Mouse (Mus musculus) adrenal gland, adult 18-20 months (tissue): ENCODE data around the gene Sprr1a. TPM values are rescaled to one million over a fixed set of nuclear protein-coding genes. Genes with fewer than 3 reads are reported as not detected.
A peak's percentile ranks its signal among the peaks of the same experiment; 100 is the strongest.
"Not testable (repeated sequence)": the region's sequence is repeated elsewhere in the genome, so short reads cannot be mapped to it uniquely, and the experiment has no call there.

ENCODE experiments used
- DNase-seq, 2 experiments: peaks; one replicate each; pipeline ENCODE4 v3.0.0; 2021 to 2022; ENCODE audit warnings: low spot score in 2 of 2
- long read RNA-seq, 2 experiments: library from polyadenylated mRNA; stranded (forward); transcript quantifications; one replicate each; pipeline ENCODE4 v2.0.0; 2021
- total RNA-seq, 2 experiments: library from RNA; stranded (reverse); gene quantifications; 1 replicate in 1 of 2; 2 replicates in 1 of 2; pipeline ENCODE4 v1.2.3; 2021

Gene Sprr1a
- total RNA-seq: not detected
- long read RNA-seq, experiment 1: 0 reads
- long read RNA-seq, experiment 2: 0 reads

- DNase-seq: no peak
Observed at GRCm38 (mm10) chr3:92485863-92486262, at the start of gene Sprr1a. Gene Sprr1a, minus strand, starts transcription at chr3:92485895.

DNA sequence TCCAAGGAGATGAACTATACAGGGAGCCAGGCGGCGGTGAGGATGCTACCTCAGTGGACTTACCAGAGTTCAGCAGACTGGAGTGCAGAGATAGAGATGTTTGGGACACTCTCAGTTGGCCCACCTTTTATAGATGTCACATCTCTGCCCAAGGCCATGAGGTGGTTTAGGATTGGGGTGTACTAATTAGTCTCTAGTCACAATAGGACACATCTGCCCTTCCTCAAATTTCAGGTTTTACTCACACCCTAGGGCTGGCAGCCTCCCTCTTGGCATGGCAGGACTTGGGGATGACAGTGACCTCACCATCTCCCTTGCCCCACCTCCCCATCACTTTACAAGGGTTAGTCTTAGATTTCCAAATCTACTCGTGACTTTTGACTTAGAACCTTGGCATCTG, 48.7 kb upstream of the Sprr1a start, which contains the start of gene 2310046K23Rik:
2310046K23Rik (minus strand) TSS at position 101 of the 400 bp plus-strand sequence.
- DNase-seq: no peak

DNA sequence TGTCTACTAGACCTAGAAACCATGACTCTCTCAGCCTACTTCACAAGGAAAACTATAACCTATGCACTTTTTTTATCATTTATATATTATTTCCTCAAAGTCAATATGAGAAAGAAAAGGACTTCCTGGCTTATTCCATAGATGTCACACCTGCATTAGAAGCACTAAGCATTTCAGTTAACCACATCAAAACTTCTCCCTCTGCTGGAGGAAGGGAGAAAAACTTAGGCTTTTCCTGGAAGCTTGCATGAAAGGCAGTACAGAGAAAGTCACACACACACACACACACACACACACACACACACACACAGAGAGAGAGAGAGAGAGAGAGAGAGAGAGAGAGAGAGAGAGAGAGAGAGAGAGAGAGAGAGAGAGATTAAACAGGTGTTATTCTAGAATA, 26.6 kb upstream of the Sprr1a start:
- no peak for DNase-seq

DNA sequence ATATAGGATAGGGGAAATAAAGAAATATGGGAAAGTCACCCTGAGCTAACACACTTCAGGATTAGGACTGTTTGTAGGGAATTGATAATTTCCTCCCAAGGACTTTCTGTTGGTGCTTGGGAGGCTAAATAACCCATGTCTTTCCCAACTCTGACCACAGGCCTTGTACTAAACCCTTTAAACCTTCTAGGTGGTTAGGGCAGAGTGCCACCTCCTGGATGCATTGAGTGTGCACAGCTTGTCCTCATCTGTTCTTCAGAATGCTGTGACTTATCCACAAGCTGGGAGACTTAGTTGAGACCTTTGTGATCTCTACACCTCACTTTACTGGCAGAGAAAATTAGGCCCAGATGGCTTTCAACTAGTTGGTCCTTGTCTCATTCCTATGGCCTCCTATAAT, 25.1 kb upstream of the Sprr1a start:
- DNase-seq: peak; percentile 23 to 31

- DNase-seq: no peak
Observed at GRCm38 (mm10) chr3:92508185-92508584, 22.5 kb upstream of the Sprr1a start.

- no peak for DNase-seq
Observed at GRCm38 (mm10) chr3:92503528-92503927, 17.8 kb upstream of the Sprr1a start.

DNA sequence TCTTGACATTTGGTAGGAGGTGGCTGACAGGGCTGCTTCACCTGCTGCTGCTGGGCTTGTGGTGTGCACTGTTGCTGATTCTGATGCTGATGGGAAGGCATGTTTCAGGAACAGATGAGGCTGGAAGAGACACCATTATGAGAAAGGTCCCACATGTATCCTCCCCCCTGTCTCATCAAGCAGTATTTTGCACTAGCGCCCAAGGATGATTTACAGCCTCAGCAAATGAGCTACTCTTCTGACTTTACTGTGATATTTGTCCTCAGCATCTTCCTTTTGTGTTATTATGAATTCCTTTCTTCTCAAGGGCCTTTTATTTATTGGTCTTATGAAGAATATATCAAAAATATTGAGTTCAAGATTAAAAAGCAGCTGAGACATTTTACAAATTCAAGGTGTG, 14.7 kb upstream of the Sprr1a start, which contains the start of gene Sprr4:
Sprr4 (minus strand) TSS at position 101 of the 400 bp plus-strand sequence.
- no peak for DNase-seq

- not testable (repeated sequence) for DNase-seq
Observed at GRCm38 (mm10) chr3:92490262-92490661, 4.6 kb upstream of the Sprr1a start.

GRCm38 (mm10) chr3:92486307-92486706, 612 bp upstream of the Sprr1a start:
- no peak for DNase-seq

GRCm38 (mm10) chr3:92481249-92481648, 4.4 kb downstream of the Sprr1a start:
- not testable (repeated sequence) for DNase-seq

- DNase-seq: no peak
Observed at GRCm38 (mm10) chr3:92470111-92470510, 15.6 kb downstream of the Sprr1a start.

GRCm38 (mm10) chr3:92467424-92467823, 18.3 kb downstream of the Sprr1a start:
- no peak for DNase-seq

- DNase-seq: no peak
Observed at GRCm38 (mm10) chr3:92466576-92466975, 19.1 kb downstream of the Sprr1a start.

DNA sequence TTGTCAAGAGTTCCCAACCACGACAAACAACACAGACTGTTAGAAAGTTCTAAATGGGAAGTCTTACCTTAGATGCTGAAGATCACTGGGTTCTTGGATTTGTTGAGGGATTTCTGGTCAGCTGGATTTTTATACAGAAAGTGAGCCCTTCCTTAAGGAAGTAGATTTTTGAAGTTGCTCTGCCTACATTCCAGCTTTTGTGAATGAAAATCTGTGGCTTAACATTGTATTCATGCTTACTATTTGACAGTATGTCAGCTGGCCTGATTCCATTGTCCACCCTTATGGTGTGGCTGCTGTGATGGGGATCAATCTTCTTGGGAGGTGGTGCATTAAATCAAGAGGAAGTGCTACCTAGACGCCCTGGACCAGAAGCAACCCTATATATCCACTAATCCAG, 27.1 kb downstream of the Sprr1a start, which contains the start of gene Sprr3:
Sprr3 (minus strand) TSS at position 101 of the 400 bp plus-strand sequence.
- DNase-seq: no peak

DNA sequence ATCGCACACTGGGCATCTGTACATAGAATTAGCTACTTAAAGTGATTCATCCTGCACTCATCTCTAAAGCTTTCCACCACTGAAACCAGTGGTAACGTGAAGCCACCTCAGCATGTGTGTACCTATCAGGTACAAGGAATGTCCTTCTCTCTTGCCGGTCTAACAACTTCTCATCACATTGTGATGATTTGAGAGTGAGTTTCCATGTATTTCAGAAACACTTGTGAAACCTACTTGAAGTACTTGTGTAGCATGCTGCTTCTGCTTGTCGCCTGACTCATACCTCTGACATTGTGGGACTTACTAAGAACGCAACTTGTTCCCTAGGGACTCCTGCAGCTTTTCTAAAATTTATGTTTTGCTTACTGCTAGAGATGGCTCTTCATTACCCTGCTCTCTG, 30.5 kb downstream of the Sprr1a start:
- DNase-seq: no peak

DNA sequence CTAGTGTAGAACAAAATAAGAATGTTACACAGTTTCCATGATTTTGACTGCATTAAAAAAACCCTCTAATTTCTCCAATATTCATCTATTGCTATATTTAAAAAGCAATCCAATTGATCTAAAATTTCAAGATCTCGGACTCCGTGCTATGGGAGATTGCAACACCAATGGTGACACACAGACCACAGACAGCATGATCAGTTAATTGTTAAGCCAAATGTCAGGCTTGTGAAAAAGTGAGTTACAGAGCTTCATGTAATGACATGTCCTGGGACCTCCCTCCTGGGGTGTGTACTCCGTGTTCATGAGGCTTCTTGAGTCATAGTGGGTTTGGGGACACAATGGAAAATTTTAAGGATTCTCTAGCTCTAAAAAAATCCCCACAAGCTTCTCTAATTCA, 45.5 kb downstream of the Sprr1a start:
- no peak for DNase-seq

GRCm38 (mm10) chr3:92438689-92439088, 47.0 kb downstream of the Sprr1a start, which contains the start of gene Sprr1b:
Gene Sprr1b, minus strand, starts transcription at chr3:92438789.
- DNase-seq: no peak

Other genes starting within 250 kb of the Sprr1a start
- not detected for gene Sprr2a3, start 200.5 kb downstream of the Sprr1a start, total RNA-seq
- not detected for gene Sprr2b, start 169.3 kb downstream of the Sprr1a start, total RNA-seq
- gene Sprr2d, start 146.8 kb downstream of the Sprr1a start, total RNA-seq: not detected
- gene Sprr2e, start 133.8 kb downstream of the Sprr1a start, total RNA-seq: not detected
- not detected for gene Sprr2f, start 120.7 kb downstream of the Sprr1a start, total RNA-seq
- not detected for gene Sprr2h, start 100.2 kb downstream of the Sprr1a start, total RNA-seq
- gene Sprr2i, start 77.9 kb downstream of the Sprr1a start, total RNA-seq: not detected
- not detected for gene Sprr2j-ps, start 67.8 kb downstream of the Sprr1a start, total RNA-seq
- 1 to 10 TPM; 4.1 to 4.8 TPM for gene Gm9774, start 56.5 kb downstream of the Sprr1a start, total RNA-seq
- not detected for gene Sprr2k, start 53.3 kb downstream of the Sprr1a start, total RNA-seq
- gene Sprr1b, start 47.1 kb downstream of the Sprr1a start, total RNA-seq: not detected
- gene Sprr3, start 27.2 kb downstream of the Sprr1a start, total RNA-seq: not detected
- not detected for gene Sprr4, start 14.6 kb upstream of the Sprr1a start, total RNA-seq
- not detected for gene 2310046K23Rik, start 48.6 kb upstream of the Sprr1a start, total RNA-seq
- gene Ivl, start 87.8 kb upstream of the Sprr1a start, total RNA-seq: not detected
- gene Smcp, start 103.1 kb upstream of the Sprr1a start, total RNA-seq: not detected
- gene 2210017I01Rik, start 121.6 kb upstream of the Sprr1a start, total RNA-seq: not detected
- gene Lce6a, start 135.8 kb upstream of the Sprr1a start, total RNA-seq: not detected
- gene Lce1a1, start 162.4 kb upstream of the Sprr1a start, total RNA-seq: not detected
- not detected for gene Lce1b, start 171.0 kb upstream of the Sprr1a start, total RNA-seq
- gene Lce1a2, start 184.4 kb upstream of the Sprr1a start, total RNA-seq: not detected
- gene Lce1c, start 193.4 kb upstream of the Sprr1a start, total RNA-seq: not detected
- gene Lce1d, start 201.3 kb upstream of the Sprr1a start, total RNA-seq: not detected
- gene Lce1e, start 223.2 kb upstream of the Sprr1a start, total RNA-seq: not detected
- gene Lce1f, start 234.5 kb upstream of the Sprr1a start, total RNA-seq: not detected